Mouse (Mus musculus) hindbrain, embryonic 16.5 days (tissue): Measurements from ENCODE around the gene Amd1. TPM values are rescaled to one million over a fixed set of nuclear protein-coding genes. Genes with fewer than 3 reads are reported as not detected.
"Not testable (repeated sequence)": the region's sequence is repeated elsewhere in the genome, so short reads cannot be mapped to it uniquely, and the experiment has no call there.

Experiments used
- ATAC-seq: fragments of 200-750 bp; cut with Nextera tagmentation; 2 replicates; pipeline ENCODE4 v1.8.0; 2017; ENCODE audit warnings: moderate TSS enrichment, moderate library complexity
- H3K27ac ChIP-seq: fragments of 300-500 bp; sonication (generic); 2 replicates; pipeline ENCODE4 v1.5.1; 2014; ENCODE audit warnings: low read depth, mild to moderate bottlenecking, control low read depth, low read length, moderate library complexity
- H3K27me3 ChIP-seq: fragments of 300-500 bp; sonication (generic); replicated peaks from 2 replicates; pipeline ENCODE4 v1.6.1; 2014; ENCODE audit warnings: low read length; ENCODE audit not compliant: control insufficient read depth, insufficient read depth
- H3K36me3 ChIP-seq: fragments of 300-500 bp; sonication (generic); 2 replicates; pipeline ENCODE4 v1.6.1; 2014; ENCODE audit warnings: mild to moderate bottlenecking, low read length, moderate library complexity, mixed read lengths; ENCODE audit not compliant: control insufficient read depth, insufficient read depth
- H3K4me1 ChIP-seq: fragments of 300-500 bp; sonication (generic); 2 replicates; pipeline ENCODE4 v1.6.1; 2014; ENCODE audit warnings: low read depth, low read length; ENCODE audit not compliant: control insufficient read depth, insufficient read depth
- H3K4me2 ChIP-seq: fragments of 300-500 bp; sonication (generic); 2 replicates; pipeline ENCODE4 v1.6.1; 2014; ENCODE audit warnings: mild to moderate bottlenecking, low read length, control low read depth, moderate library complexity
- H3K4me3 ChIP-seq: fragments of 300-500 bp; sonication (generic); 2 replicates; pipeline ENCODE4 v1.5.1; 2014; ENCODE audit warnings: mild to moderate bottlenecking, low read length, control low read depth, moderate library complexity
- H3K9ac ChIP-seq: fragments of 300-500 bp; sonication (generic); 2 replicates; pipeline ENCODE4 v1.6.1; 2014; ENCODE audit warnings: low read depth, mild to moderate bottlenecking, control low read depth, low read length, moderate library complexity
- H3K9me3 ChIP-seq: fragments of 300-500 bp; sonication (generic); 2 replicates; pipeline ENCODE4 v1.6.1; 2014; ENCODE audit warnings: mild to moderate bottlenecking, low read length, moderate library complexity; ENCODE audit not compliant: control insufficient read depth
- WGBS: fragments of 180-500 bp; shearing (Covaris S2); extraction: QIAGEN DNeasy Blood & Tissue Kit; methylation state at CpG from one replicate; pipeline ENCODE4 v1.1.7; 2014; 5-methylcytosine and 5-hydroxymethylcytosine counted together
- polyA plus RNA-seq: library from polyadenylated mRNA; unstranded; fragments of >200 nt; fragmentation: Nextera tagmentation; extraction: Ambion mirVana; gene quantifications from 2 replicates; pipeline ENCODE4 v1.2.1, GENCODE M21; 2015

Amd1 gene
- polyA plus RNA-seq, 1 experiment from 2014 or later = 35.5 TPM

- Histone ChIP-seq H3K4me2 (no peak overlapping the region), H3K4me3 (no peak overlapping the region), H3K9ac (no peak overlapping the region), H3K4me1 (no peaks in the 10 kb centered on the region), H3K36me3 (no peaks in the 10 kb centered on the region), H3K9me3 (no peaks in the 10 kb centered on the region), H3K27me3 (no peaks in the 10 kb centered on the region), H3K27ac (no peak overlapping the region)
- no peak for ATAC-seq
- WGBS = 67% methylated on average over 4 of the region's 4 CpGs
Measured at GRCm38 (mm10) chr10:40307826-40308583, 6.0 kb upstream of the Amd1 start.

- no peaks in the 10 kb centered on the region for H3K4me1 ChIP-seq
- H3K4me3 ChIP-seq = no peak overlapping the region
- no peak overlapping the region for H3K27ac ChIP-seq
- H3K36me3 ChIP-seq = no peaks in the 10 kb centered on the region
- no peak overlapping the region for H3K4me2 ChIP-seq
- no peak overlapping the region for H3K9ac ChIP-seq
- no peaks in the 10 kb centered on the region for H3K27me3 ChIP-seq
- no peak for ATAC-seq
- H3K9me3 ChIP-seq = no peaks in the 10 kb centered on the region
- 91% methylated on average over 1 of the region's 1 CpGs for WGBS
Measured at GRCm38 (mm10) chr10:40305989-40306388, 4.0 kb upstream of the Amd1 start.

- H3K36me3 ChIP-seq, H3K27me3 ChIP-seq, H3K9me3 ChIP-seq: not testable (repeated sequence)
- H3K4me1 ChIP-seq = peaks cover 11% of the 10 kb centered on the region
- WGBS = 1% methylated on average over 59 of the region's 91 CpGs
- H3K9ac ChIP-seq = peak overlapping the region; percentile 99
- ATAC-seq = peak; percentile 16
- peak overlapping the region; percentile 80 for H3K4me2 ChIP-seq
- peak overlapping the region; percentile 93 for H3K27ac ChIP-seq
- peak overlapping the region; percentile 96 for H3K4me3 ChIP-seq
Measured at GRCm38 (mm10) chr10:40301181-40302075, 558 bp downstream of the Amd1 start.

GRCm38 (mm10) chr10:40300648-40301171, 1.3 kb downstream of the Amd1 start:
- Histone ChIP-seq H3K27me3 (no peaks in the 10 kb centered on the region), H3K9ac (peak overlapping the region; percentile 99), H3K36me3 (no peaks in the 10 kb centered on the region), H3K4me3 (peak overlapping the region; percentile 96), H3K27ac (peak overlapping the region; percentile 93), H3K9me3 (no peaks in the 10 kb centered on the region), H3K4me1 (peaks cover 11% of the 10 kb centered on the region), H3K4me2 (peak overlapping the region; percentile 80)
- peak; percentile 76 for ATAC-seq
- WGBS = 0% methylated on average over 36 of the region's 36 CpGs

- H3K36me3 ChIP-seq = peaks cover 4% of the 10 kb centered on the region
- H3K4me1 ChIP-seq = no peaks in the 10 kb centered on the region
- WGBS = 96% methylated on average over 6 of the region's 6 CpGs
- no peak overlapping the region for H3K4me2 ChIP-seq
- no peak overlapping the region for H3K4me3 ChIP-seq
- no peak for ATAC-seq
- H3K9ac ChIP-seq = no peak overlapping the region
- H3K9me3 ChIP-seq = no peaks in the 10 kb centered on the region
- no peaks in the 10 kb centered on the region for H3K27me3 ChIP-seq
- H3K27ac ChIP-seq = no peak overlapping the region
Measured at GRCm38 (mm10) chr10:40292640-40293039, 9.3 kb downstream of the Amd1 start.

- WGBS = 84% methylated on average over 1 of the region's 1 CpGs
Measured at GRCm38 (mm10) chr10:40286767-40287166, 15.2 kb downstream of the Amd1 start.

GRCm38 (mm10) chr10:40285571-40285970, 16.4 kb downstream of the Amd1 start:
- no peak overlapping the region for H3K4me2 ChIP-seq
- H3K36me3 ChIP-seq = 0 out of 2 replicates have a peak, but pooled peaks cover 5% of the 10 kb centered on the region
- WGBS = 85% methylated on average over 1 of the region's 1 CpGs
- no peak overlapping the region for H3K4me3 ChIP-seq
- H3K9ac ChIP-seq = no peak overlapping the region
- no peak overlapping the region for H3K27ac ChIP-seq
- H3K27me3 ChIP-seq = no peaks in the 10 kb centered on the region
- ATAC-seq = no peak
- 0 out of 2 replicates have a peak, but pooled peaks cover 2% of the 10 kb centered on the region for H3K9me3 ChIP-seq
- no peaks in the 10 kb centered on the region for H3K4me1 ChIP-seq

More at GRCm38 (mm10) chr10:40286767-40287166, 15.2 kb downstream of the Amd1 start:
- H3K4me2 ChIP-seq = no peak overlapping the region
- no peaks in the 10 kb centered on the region for H3K27me3 ChIP-seq
- no peak overlapping the region for H3K9ac ChIP-seq
- H3K9me3 ChIP-seq = 0 out of 2 replicates have a peak, but pooled peaks cover 2% of the 10 kb centered on the region
- no peak overlapping the region for H3K27ac ChIP-seq
- ATAC-seq = no peak
- no peaks in the 10 kb centered on the region for H3K4me1 ChIP-seq
- H3K36me3 ChIP-seq = peaks cover 7% of the 10 kb centered on the region
- no peak overlapping the region for H3K4me3 ChIP-seq

GRCm38 (mm10) chr10:40284997-40285396, 17.0 kb downstream of the Amd1 start:
- Histone ChIP-seq H3K4me3 (no peak overlapping the region), H3K9ac (no peak overlapping the region), H3K4me1 (no peaks in the 10 kb centered on the region), H3K4me2 (no peak overlapping the region), H3K27ac (no peak overlapping the region), H3K36me3 (0 out of 2 replicates have a peak, but pooled peaks cover 5% of the 10 kb centered on the region), H3K9me3 (0 out of 2 replicates have a peak, but pooled peaks cover 2% of the 10 kb centered on the region), H3K27me3 (no peaks in the 10 kb centered on the region)
- WGBS = 89% methylated on average over 3 of the region's 3 CpGs
- 0 out of 2 replicates have a peak, but pooled peaks have one; percentile 3 for ATAC-seq
